Mouse (Mus musculus): ENCODE data around the gene Supt3.

The Supt3 gene

DNA sequence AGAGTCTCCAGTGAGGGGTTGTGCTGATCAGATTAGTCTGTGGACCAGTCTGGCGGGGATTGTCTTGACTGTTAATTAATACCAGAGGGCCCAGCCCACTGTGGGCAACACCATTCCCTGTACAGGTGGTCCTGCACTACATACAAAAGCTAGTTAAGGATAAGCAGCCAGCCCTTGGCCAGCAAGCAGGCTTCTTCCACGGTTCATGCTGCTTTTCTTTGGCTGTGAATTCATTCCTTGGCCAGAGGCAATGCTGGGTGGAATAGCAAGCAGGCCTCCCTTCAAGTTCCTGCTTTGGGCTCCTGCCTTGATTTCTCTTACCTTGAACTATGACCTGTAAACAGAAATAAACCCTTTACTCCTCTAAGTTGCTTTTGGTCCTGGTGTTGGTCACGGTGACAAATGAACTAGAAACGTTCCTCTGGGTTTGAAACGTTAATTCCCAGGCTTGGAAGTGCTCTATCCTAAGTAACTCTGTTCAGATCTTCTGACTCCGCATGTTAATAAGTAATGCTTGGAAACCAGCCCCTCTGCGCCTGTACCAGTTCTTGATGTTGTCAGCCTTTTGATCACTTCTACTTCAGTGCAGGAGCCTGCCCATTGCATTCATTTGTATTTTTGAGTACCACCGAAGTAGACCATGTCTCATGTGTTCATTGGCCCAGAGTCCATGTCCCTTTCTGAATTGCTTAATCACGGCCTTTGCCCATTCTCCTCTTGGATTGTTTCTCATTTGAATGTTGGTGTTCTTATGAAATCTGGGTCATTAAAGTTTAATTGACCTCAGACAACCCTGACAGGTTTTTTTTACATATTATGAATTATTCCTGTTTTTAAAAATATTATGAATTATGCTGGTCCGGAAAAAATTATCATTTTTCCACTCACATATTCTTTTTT, 356.8 kb downstream of the Supt3 start:
- CTCF ChIA-PET, result no interaction called here

DNA sequence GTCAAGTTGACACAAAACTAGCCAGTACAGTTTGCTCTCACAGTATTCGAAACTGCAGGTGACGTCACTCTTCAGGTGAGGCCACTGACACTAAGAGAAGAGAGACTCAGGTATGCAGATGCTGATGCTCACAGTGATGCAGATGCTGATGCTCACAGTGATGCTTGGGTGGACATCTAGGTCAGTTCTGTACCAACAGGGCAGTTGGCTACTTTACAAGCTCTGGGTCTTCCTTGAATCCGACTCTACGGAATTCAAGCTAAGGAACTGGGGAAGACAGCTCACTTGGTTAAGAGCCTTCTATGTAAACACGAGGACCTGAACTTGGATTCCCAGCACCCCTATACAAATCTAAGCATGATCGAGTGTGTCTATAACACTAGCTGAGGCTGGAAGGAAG, 359.5 kb downstream of the Supt3 start:
- CTCF ChIA-PET, result no interaction called here

DNA sequence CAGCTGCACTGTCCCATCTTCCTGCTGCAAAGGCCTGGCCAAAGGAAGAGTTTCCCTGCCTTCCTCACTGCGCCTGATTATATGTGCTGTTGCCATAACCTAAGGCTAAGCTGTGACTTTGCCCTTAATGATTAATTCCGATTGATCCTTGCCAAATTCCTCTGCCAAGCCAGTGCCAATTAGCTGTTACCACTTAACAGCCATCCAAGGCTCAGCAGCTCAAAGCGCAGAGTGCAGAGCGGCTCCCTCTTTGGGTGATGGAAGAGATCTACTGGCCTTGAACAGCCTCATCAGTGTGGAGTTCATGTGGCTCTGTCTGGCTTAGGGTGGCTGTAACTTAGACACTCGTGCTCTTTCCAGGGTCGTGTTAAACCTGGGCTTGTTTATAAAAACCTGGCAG, 366.1 kb downstream of the Supt3 start:
- CTCF ChIA-PET, result no interaction called here

DNA sequence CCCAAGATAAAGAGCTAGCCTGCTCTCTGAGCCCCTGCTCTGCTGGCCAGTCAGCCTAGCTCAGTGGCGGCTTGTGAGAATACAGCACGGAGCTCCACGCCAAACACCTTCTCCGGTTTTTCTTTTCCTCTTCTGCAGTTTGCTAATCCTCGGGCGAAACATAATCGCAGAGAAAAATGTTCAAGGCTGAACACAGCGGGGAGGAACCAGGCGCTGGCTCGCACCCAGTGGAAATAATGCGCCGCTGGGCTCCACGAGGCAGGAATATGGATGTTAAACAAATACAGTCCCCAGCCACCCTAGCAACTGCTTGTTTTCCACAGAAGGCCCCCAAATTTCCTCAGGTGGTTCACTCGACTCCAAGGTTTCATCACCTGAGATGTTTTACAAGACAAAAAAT, 367.7 kb downstream of the Supt3 start:
- CTCF ChIA-PET, result interaction anchor here (0.5 to 0.6 kb wide), 2 partner anchors 510 to 966 kb away, joined by 4 to 5 read pairs; no protein-coding TSS in a partner anchor

DNA sequence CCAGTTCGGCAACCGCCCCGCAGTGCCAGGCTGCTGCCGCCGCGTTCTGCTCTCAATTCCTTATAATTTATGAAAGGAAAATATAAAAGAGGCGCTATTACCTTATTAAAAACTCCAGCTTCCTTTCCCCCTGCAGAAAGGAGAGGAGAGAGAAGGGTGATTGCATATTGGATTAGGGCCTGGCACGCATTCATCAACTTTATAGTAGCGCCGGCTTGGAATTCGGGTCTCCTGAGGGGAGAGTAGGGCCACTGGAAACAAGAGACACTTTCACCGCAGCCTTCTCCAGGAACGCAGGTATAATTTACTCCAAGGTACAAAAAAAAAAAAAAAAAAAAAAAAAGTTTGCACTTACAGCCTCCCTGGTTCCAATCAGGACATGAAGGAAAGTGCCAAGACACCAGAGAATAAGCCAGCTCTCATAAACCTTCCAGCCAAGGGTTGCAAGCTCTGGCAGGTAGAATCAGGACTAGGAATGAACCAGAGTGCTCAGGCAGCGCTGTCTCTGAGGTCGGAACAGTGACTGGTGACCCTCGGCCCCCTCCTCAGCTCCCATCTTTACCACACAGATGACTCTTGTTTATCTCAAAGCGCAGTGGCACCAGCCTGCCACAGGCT, 374.5 kb downstream of the Supt3 start:
- CTCF ChIA-PET, result no interaction called here

DNA sequence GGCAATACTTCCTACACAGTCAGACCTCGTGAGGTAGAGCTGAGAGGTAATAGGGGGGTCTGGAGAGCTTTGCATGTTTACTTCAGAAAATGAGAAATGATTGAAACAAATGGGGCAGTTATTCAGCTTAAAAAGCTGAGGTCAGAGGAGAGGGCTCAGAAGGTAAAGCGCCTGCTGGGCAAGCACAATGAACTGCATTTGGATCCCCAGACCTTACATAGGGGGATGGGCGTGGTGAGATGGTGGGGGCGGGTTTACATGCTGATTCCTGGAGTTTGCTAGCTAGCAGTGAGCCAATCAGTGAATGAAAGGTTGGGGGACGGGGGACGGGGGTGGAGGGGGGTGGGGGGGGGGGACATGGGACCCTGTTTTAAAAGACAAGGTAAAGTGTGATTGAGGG, 376.8 kb downstream of the Supt3 start:
- CTCF ChIA-PET, result no interaction called here

DNA sequence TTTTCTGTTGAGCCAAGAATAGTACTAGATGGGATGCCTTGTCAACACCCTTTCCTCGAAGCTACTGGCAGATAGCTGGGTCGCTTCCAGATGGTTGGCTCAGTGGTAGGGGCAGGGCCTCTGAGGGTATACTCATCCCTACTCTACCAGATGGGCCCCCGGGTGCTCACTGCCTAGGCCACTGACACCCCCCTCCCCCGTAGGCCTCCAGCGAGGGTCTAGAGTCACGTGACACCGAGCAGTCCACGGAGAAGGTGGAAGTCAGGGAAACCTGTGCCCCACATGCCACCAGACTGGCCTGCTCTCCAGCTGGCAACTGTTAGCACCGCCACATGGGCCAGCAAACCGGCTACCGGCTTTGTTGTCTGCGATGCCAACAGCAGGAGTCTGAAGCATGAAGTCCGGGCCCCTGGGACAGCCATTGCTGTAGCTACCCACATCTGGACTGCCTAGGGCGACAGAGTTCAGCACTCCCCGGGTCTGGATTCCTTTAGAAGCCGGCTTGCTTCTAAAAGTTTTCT, 381.3 kb downstream of the Supt3 start:
- CTCF ChIA-PET, result no interaction called here

DNA sequence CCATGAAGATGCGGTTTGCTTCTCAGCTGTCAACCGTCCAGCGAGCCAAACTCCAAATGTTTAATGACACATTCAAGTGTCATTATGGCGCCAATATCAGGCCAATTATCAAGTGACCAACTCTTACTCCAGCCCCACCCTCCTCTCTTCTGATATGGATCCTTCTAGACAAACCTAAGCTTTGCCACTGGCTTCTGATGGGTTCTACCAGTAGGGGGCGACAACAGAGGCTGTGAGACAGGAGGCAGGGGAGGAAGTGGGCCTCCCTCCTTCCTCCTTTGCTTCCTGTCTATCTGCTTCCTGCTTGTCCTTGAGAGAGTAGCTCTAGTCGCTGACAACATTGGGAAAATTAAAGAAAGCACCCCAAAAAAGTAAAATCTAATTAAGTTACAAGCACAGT, 383.7 kb downstream of the Supt3 start:
- CTCF ChIA-PET, result no interaction called here

DNA sequence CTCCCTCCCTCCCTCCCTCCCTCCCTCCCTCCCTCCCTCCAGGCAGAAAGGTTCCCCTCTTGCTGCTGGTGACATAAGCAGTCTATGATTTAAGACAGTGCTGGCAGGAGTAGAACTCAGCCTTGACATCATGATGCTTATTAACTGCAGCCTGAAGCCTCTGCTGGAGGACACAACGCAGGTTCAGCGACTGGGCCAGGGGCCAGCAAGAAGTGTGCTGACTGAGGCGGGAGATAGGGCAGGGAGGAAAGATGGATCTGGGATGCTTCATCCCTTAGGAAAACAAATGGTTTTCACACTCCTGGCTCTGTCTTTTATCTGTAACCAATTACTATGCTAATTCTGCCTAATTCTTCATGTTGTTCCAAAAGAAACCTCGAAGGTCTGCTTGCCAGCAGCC, 388.8 kb downstream of the Supt3 start:
- CTCF ChIA-PET, result no interaction called here

All from spleen, embryonic (tissue).